Mouse (Mus musculus) testis, adult 2 months (tissue): ENCODE results near the gene Pms2.

Experiments used
- CTCF ChIP-seq: fragments of 200-500 bp; IDR thresholded peaks from 2 replicates; pipeline ENCODE4 v1.5.1; 2012; ENCODE audit warnings: low read depth, mild to moderate bottlenecking, inconsistent platforms, low read length, moderate library complexity; ENCODE audit not compliant: control insufficient read depth, insufficient read depth, insufficient replicate concordance
- POLR2A ChIP-seq: fragments of 200-500 bp; IDR thresholded peaks from 2 replicates; pipeline ENCODE4 v1.6.1; 2012; ENCODE audit warnings: low read depth, mild to moderate bottlenecking, inconsistent platforms, low read length, moderate library complexity; ENCODE audit not compliant: control insufficient read depth

- TF ChIP-seq CTCF (no peak), POLR2A (no peak)
These were observed 47.3 kb downstream of the Pms2 start for GRCm38 (mm10) chr5:143957101-143957500.
